Mouse (Mus musculus) neural tube, embryonic 15.5 days (tissue): Measurements from ENCODE around the gene Gm42688. TPM values are rescaled to one million over a fixed set of nuclear protein-coding genes. Genes with fewer than 3 reads are reported as not detected.
A peak's percentile ranks its signal among the peaks of the same experiment; 100 is the strongest.
"Not testable (repeated sequence)": the region's sequence is repeated elsewhere in the genome, so short reads cannot be mapped to it uniquely, and the experiment has no call there.

Source experiments
- ATAC-seq: fragments of 200-750 bp; cut with Nextera tagmentation; 2 replicates; pipeline ENCODE4 v1.8.0; 2017; ENCODE audit warnings: mild to moderate bottlenecking, moderate TSS enrichment, moderate library complexity; ENCODE audit not compliant: low FRiP score
- H3K27ac ChIP-seq: fragments of 300-500 bp; sonication (generic); replicated peaks from 2 replicates; pipeline ENCODE4 v1.5.1; 2015; ENCODE audit warnings: mild to moderate bottlenecking, inconsistent platforms
- H3K27me3 ChIP-seq: fragments of 300-500 bp; sonication (generic); replicated peaks from 2 replicates; pipeline ENCODE4 v1.6.1; 2015; ENCODE audit warnings: inconsistent platforms
- H3K36me3 ChIP-seq: fragments of 300-500 bp; sonication (generic); 2 replicates; pipeline ENCODE4 v1.6.1; 2015; ENCODE audit warnings: inconsistent platforms
- H3K4me1 ChIP-seq: fragments of 300-500 bp; sonication (generic); 2 replicates; pipeline ENCODE4 v1.6.1; 2015; ENCODE audit warnings: inconsistent platforms
- H3K4me2 ChIP-seq: fragments of 300-500 bp; sonication (generic); 2 replicates; pipeline ENCODE4 v1.6.1; 2015; ENCODE audit warnings: inconsistent platforms, mild to moderate bottlenecking, moderate library complexity
- H3K4me3 ChIP-seq: fragments of 300-500 bp; sonication (generic); replicated peaks from 2 replicates; pipeline ENCODE4 v1.5.1; 2015; ENCODE audit warnings: mild to moderate bottlenecking, inconsistent platforms
- H3K9ac ChIP-seq: fragments of 300-500 bp; sonication (generic); replicated peaks from 2 replicates; pipeline ENCODE4 v1.6.1; 2015; ENCODE audit warnings: mild to moderate bottlenecking, inconsistent platforms
- H3K9me3 ChIP-seq: fragments of 300-500 bp; sonication (generic); replicated peaks from 2 replicates; pipeline ENCODE4 v1.6.1; 2016; ENCODE audit warnings: inconsistent platforms
- whole genome bisulfite sequencing: fragments of 180-500 bp; shearing (Covaris S2); methylation state at CpG from one replicate; pipeline ENCODE4 v1.1.7; 2015; ENCODE audit warnings: mixed read lengths; 5-methylcytosine and 5-hydroxymethylcytosine counted together
- microRNA counts: library from miRNA; unstranded; fragments of <30 nt; microRNA quantifications from one replicate; lab custom pipeline; 2016
- microRNA-seq: library from miRNA; unstranded; fragments of <30 nt; microRNA quantifications from one replicate; pipeline ENCODE4, GENCODE M21; 2017
- polyA plus RNA-seq: library from polyadenylated mRNA; unstranded; fragments of >200 nt; fragmentation: Nextera tagmentation; extraction: Ambion mirVana; gene quantifications from 2 replicates; pipeline ENCODE4 v1.2.1, GENCODE M21; 2015

The Gm42688 gene
- polyA plus RNA-seq, 1 experiment from 2014 or later, result 7.6 TPM

GRCm38 (mm10) chr6:83147280-83147679 is 45.9 kb downstream of the Gm42688 start:
- 44% methylated on average over 7 of the region's 7 CpGs for WGBS
- H3K4me1 ChIP-seq, result peaks cover 9% of the 10 kb centered on the region
- no peak for ATAC-seq
- H3K9me3 ChIP-seq, result no peaks in the 10 kb centered on the region
- no peak overlapping the region for H3K9ac ChIP-seq
- H3K4me2 ChIP-seq, result no peak overlapping the region
- H3K27ac ChIP-seq, result no peak overlapping the region
- peaks cover 9% of the 10 kb centered on the region; the same call in 1 of the 2 replicates for H3K36me3 ChIP-seq
- H3K27me3 ChIP-seq, result no peaks in the 10 kb centered on the region
- no peak overlapping the region for H3K4me3 ChIP-seq

GRCm38 (mm10) chr6:83151721-83152120 is 50.3 kb downstream of the Gm42688 start:
- ATAC-seq, result no peak
- H3K4me3 ChIP-seq, result no peak overlapping the region
- H3K4me2 ChIP-seq, result no peak overlapping the region
- H3K36me3 ChIP-seq, result peaks cover 19% of the 10 kb centered on the region
- H3K9ac ChIP-seq, result no peak overlapping the region
- H3K9me3 ChIP-seq, result no peaks in the 10 kb centered on the region
- no peaks in the 10 kb centered on the region for H3K27me3 ChIP-seq
- 34% methylated on average over 8 of the region's 8 CpGs for WGBS
- no peak overlapping the region for H3K27ac ChIP-seq
- H3K4me1 ChIP-seq, result peaks cover 19% of the 10 kb centered on the region

- H3K4me3 ChIP-seq, result no peak overlapping the region
- H3K9ac ChIP-seq, result no peak overlapping the region
- H3K27ac ChIP-seq, result no peak overlapping the region
- peaks cover 22% of the 10 kb centered on the region for H3K4me1 ChIP-seq
- no peaks in the 10 kb centered on the region for H3K27me3 ChIP-seq
- WGBS, result 91% methylated on average over 12 of the region's 12 CpGs
- peaks cover 17% of the 10 kb centered on the region for H3K36me3 ChIP-seq
- no peak overlapping the region for H3K4me2 ChIP-seq
- no peaks in the 10 kb centered on the region for H3K9me3 ChIP-seq
- ATAC-seq, result no peak
Measured at GRCm38 (mm10) chr6:83153038-83153437, 51.6 kb downstream of the Gm42688 start.

GRCm38 (mm10) chr6:83153485-83153884 is 52.1 kb downstream of the Gm42688 start:
- Histone ChIP-seq H3K36me3 (peaks cover 17% of the 10 kb centered on the region), H3K27ac (no peak overlapping the region), H3K4me1 (peaks cover 22% of the 10 kb centered on the region), H3K9me3 (no peaks in the 10 kb centered on the region), H3K4me2 (no peak overlapping the region), H3K27me3 (no peaks in the 10 kb centered on the region), H3K4me3 (no peak overlapping the region), H3K9ac (no peak overlapping the region)
- 80% methylated on average over 5 of the region's 5 CpGs for WGBS
- no peak for ATAC-seq

GRCm38 (mm10) chr6:83155552-83156238 is 54.3 kb downstream of the Gm42688 start:
- peaks cover 8% of the 10 kb centered on the region for H3K27me3 ChIP-seq
- peak; percentile 22 for ATAC-seq
- H3K36me3 ChIP-seq, result peaks cover 14% of the 10 kb centered on the region
- H3K9ac ChIP-seq, result peak overlapping the region; percentile 61
- peak overlapping the region; percentile 85 for H3K4me2 ChIP-seq
- WGBS, result 8% methylated on average over 23 of the region's 23 CpGs
- H3K9me3 ChIP-seq, result no peaks in the 10 kb centered on the region
- H3K4me1 ChIP-seq, result peaks cover 22% of the 10 kb centered on the region
- H3K4me3 ChIP-seq, result peak overlapping the region; percentile 62
- H3K27ac ChIP-seq, result peak overlapping the region; percentile 41

GRCm38 (mm10) chr6:83156259-83156684 is 54.9 kb downstream of the Gm42688 start, which contains the start of the genes Wdr54 and 1700003E16Rik:
Gene Wdr54 (minus strand): TSS chr6:83156397.
Gene 1700003E16Rik (plus strand): TSS chr6:83156404.
- WGBS, result under 1% methylated on average over 32 of the region's 32 CpGs
- Histone ChIP-seq H3K4me2 (peak within 1 kb of the TSS; percentile 85), H3K36me3 (peaks cover 14% of the 10 kb centered on the region), H3K27ac (peak within 1 kb of the TSS; percentile 41), H3K9ac (peak within 1 kb of the TSS; percentile 61), H3K4me1 (peaks cover 22% of the 10 kb centered on the region), H3K27me3 (peaks cover 14% of the 10 kb centered on the region), H3K4me3 (peak within 1 kb of the TSS; percentile 62), H3K9me3 (no peaks in the 10 kb centered on the region)
- ATAC-seq, result peak; percentile 93

- not testable (repeated sequence) for H3K4me3 ChIP-seq, H3K9ac ChIP-seq, H3K4me2 ChIP-seq, H3K36me3 ChIP-seq, ATAC-seq, H3K9me3 ChIP-seq, H3K27ac ChIP-seq
- H3K4me1 ChIP-seq, result peaks cover 39% of the 10 kb centered on the region
- peaks cover 32% of the 10 kb centered on the region for H3K27me3 ChIP-seq
- WGBS, result 30% methylated on average over 3 of the region's 3 CpGs
Measured at GRCm38 (mm10) chr6:83159456-83159855, 58.0 kb downstream of the Gm42688 start.

MicroRNAs encoded within 50 kb of the gene (microRNA counts, 519-probe panel; counts per million panel counts)
- 1,400 counts per million, percentile 12 among the panel's probes with 10 or more counts for microRNA mmu-miR-3470a+mmu-miR-3470b (lab: Ali Mortazavi, UCI)

Small RNAs within 50 kb of the gene (microRNA-seq; reads per million reads assigned to microRNA genes)
- not detected for gene Mir3470a

Other genes with a start within 250 kb of the Gm42688 start
- gene Sema4f, start 161.8 kb upstream of the Gm42688 start, polyA plus RNA-seq, result 24.3 and 26.1 TPM in 2 replicates
- gene M1ap, start 154.7 kb upstream of the Gm42688 start, polyA plus RNA-seq, result 0.20 TPM in 1 of 2 replicates, not detected in the other
- 2.4 and 6.8 TPM in 2 replicates for gene Dok1, start 68.1 kb upstream of the Gm42688 start, polyA plus RNA-seq
- gene Loxl3, start 67.4 kb upstream of the Gm42688 start, polyA plus RNA-seq, result 7.6 and 8.6 TPM in 2 replicates
- gene Aup1, start 47.1 kb upstream of the Gm42688 start, polyA plus RNA-seq, result 182 and 185 TPM in 2 replicates
- gene Htra2, start 46.3 kb upstream of the Gm42688 start, polyA plus RNA-seq, result 80.8 and 83.1 TPM in 2 replicates
- gene Dqx1, start 43.8 kb upstream of the Gm42688 start, polyA plus RNA-seq, result 0.45 and 1.7 TPM in 2 replicates
- 2.6 and 4.7 TPM in 2 replicates for gene Tlx2, start 31.3 kb upstream of the Gm42688 start, polyA plus RNA-seq
- 45.4 and 50.8 TPM in 2 replicates for gene Pcgf1, start 23.7 kb upstream of the Gm42688 start, polyA plus RNA-seq
- 0.24 and 0.32 TPM in 2 replicates for gene Lbx2, start 15.2 kb upstream of the Gm42688 start, polyA plus RNA-seq
- gene Ccdc142, start within 50 bp of the Gm42688 start, polyA plus RNA-seq, result 7.0 and 7.7 TPM in 2 replicates
- 121 and 123 TPM in 2 replicates for gene Mrpl53, start 7.4 kb downstream of the Gm42688 start, polyA plus RNA-seq
- 26.1 and 31.3 TPM in 2 replicates for gene Mogs, start 13.9 kb downstream of the Gm42688 start, polyA plus RNA-seq
- gene Wbp1, start 19.9 kb downstream of the Gm42688 start, polyA plus RNA-seq, result 146 and 155 TPM in 2 replicates
- 12.0 and 12.3 TPM in 2 replicates for gene Ino80b, start 23.8 kb downstream of the Gm42688 start, polyA plus RNA-seq
- 17.1 and 23.7 TPM in 2 replicates for gene Rtkn, start 33.8 kb downstream of the Gm42688 start, polyA plus RNA-seq
- gene Wdr54, start 54.8 kb downstream of the Gm42688 start, polyA plus RNA-seq, result 14.7 and 18.6 TPM in 2 replicates
- gene 1700003E16Rik, start 54.8 kb downstream of the Gm42688 start, polyA plus RNA-seq, result 7.9 and 8.2 TPM in 2 replicates
- 149 and 153 TPM in 2 replicates for gene Dctn1, start 64.3 kb downstream of the Gm42688 start, polyA plus RNA-seq
- 0.27 and 0.57 TPM in 2 replicates for gene Slc4a5, start 118.2 kb downstream of the Gm42688 start, polyA plus RNA-seq
- 30.9 and 34.7 TPM in 2 replicates for gene Mthfd2, start 224.3 kb downstream of the Gm42688 start, polyA plus RNA-seq
- gene Mob1a, start 224.4 kb downstream of the Gm42688 start, polyA plus RNA-seq, result 20.2 and 31.3 TPM in 2 replicates
- 60.1 and 73.0 TPM in 2 replicates for gene Bola3, start 247.5 kb downstream of the Gm42688 start, polyA plus RNA-seq